Mouse (Mus musculus) heart, postnatal 25 days (tissue): Measurements from ENCODE around the gene Nckap5. TPM values are rescaled to one million over a fixed set of nuclear protein-coding genes. Genes with fewer than 3 reads are reported as not detected.

Experiments used
- DNase-seq: peaks from one replicate; pipeline ENCODE4 v3.0.0; 2022; ENCODE audit warnings: low spot score
- intact Hi-C: fragments of 180-260 bp; cut with DNase I; formaldehyde crosslinking; loops from one replicate; pipeline ENCODE4 v1.15.1; 2025
- total RNA-seq, 2 experiments: library from RNA; stranded (reverse); gene quantifications; 2 replicates each; pipeline ENCODE4 v1.2.3; 2021

Nckap5 gene
- total RNA-seq, 2 experiments from 2014 or later, result 8.5 to 12.7 TPM

DNA sequence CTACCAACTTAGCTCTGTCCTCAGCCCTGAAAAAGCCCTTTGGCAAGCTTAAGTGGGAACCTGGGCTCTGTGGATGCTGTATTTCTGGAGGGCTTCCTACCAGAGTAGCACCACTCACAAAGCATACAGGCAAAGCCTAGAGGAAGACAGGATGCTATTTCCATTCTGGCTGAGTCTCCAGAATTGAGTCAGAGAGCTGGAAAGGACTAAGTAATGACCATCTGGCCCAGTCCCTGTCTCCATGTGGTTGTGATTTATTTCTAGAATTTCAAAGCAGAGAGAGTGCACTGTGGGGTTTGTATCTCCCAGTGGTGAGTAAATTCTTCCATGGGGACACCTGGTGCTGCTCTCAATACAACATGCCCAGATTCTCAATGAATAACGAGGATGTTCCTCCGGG lies 174.4 kb downstream of the Nckap5 start:
- DNase-seq, result peak; percentile 3
- intact Hi-C loops, result no loop called here

DNA sequence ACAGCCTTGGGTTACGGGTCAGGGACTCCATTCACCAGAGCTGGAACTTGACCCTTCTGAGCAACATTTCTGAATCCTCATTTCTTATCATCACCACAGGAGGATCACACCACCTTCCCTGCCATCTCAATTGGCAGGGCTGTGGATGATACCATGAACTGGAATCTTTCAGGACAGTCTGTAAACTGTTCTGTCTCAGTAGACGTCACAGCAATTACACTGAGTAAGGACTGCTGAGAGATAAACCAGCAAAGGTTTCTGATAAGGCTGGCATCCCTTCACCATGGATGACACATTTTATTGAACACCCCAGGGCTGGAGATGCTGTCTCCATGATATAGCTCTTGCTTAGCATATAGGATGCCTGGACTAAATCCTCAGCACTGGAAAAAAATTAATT lies 178.5 kb downstream of the Nckap5 start:
- DNase-seq, result no peak
- intact Hi-C loops, result loop anchor here (5.0 kb wide), 2 partner anchors 35 to 50 kb away; no protein-coding TSS in a partner anchor

- DNase-seq, result no peak
- intact Hi-C loops, result loop anchor here (5.0 kb wide), 2 partner anchors 36 to 49 kb away; no protein-coding TSS in a partner anchor
Measured at GRCm38 (mm10) chr1:126650806-126651205, 179.8 kb downstream of the Nckap5 start.

GRCm38 (mm10) chr1:126642751-126643150 lies 187.8 kb downstream of the Nckap5 start:
- DNase-seq, result no peak
- intact Hi-C loops, result no loop called here

GRCm38 (mm10) chr1:126639463-126639862 lies 191.1 kb downstream of the Nckap5 start:
- no peak for DNase-seq
- intact Hi-C loops, result no loop called here

DNA sequence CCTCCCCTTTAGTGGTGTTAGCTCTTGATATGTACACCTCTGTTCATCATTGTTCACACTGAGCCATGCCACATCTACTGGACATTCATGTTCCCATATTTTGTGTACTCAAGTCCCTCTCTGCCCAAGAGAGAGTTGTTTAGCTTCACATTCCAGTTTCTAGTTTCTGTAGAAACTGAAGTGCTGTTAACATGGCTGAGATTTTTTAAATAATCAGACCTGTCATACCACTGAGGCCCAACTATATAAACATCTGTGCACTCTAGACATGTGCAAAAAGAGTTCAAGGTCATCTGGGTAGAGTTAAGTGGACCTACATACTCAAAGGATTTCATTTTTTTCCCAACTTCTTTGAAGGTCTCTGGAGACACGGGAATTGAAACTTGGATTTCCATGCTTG lies 193.1 kb downstream of the Nckap5 start:
- intact Hi-C loops, result no loop called here
- DNase-seq, result no peak

DNA sequence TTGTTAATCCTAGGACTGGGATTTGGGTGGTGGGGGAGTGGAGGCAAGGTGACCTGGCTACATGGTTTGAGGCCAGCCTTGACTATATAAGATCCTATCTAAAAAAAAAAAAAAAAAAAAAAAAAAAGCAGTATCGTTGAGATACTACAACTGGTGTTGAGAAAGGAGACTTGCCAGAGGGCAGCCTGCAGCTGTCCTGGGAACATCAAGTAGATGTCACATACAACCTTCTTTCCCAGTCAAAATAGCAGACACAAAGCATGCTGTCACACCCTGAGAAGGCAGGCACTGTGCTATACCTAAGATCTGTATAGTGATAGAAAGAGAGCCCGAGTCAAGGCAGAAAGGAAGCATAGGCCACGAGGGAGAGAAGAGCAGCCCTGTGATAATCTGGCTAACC lies 204.4 kb downstream of the Nckap5 start:
- intact Hi-C loops, result no loop called here
- no peak for DNase-seq

GRCm38 (mm10) chr1:126622036-126622435 lies 208.6 kb downstream of the Nckap5 start:
- DNase-seq, result no peak
- intact Hi-C loops, result no loop called here

GRCm38 (mm10) chr1:126617464-126618041 lies 213.0 kb downstream of the Nckap5 start:
- intact Hi-C loops, result no loop called here
- no peak for DNase-seq

DNA sequence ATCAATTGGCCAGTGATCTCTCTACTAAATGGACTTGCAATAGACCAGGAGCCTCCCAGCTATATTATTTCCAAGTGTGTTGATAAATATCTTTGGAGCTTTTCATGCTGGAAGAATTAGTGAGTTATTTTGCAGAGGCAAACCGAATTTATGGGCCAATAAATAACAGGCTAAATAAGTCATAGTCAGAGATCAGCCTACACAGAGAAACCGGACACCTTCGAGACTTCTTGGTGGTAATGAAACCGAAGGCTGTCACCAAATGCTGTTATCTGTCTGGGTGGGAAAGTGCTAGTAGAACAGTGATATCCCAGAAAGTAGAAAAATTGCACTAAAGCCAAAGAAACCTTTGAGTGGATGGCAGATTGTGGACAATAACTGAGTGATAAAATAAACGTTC lies 213.6 kb downstream of the Nckap5 start:
- intact Hi-C loops, result no loop called here
- DNase-seq, result no peak

DNA sequence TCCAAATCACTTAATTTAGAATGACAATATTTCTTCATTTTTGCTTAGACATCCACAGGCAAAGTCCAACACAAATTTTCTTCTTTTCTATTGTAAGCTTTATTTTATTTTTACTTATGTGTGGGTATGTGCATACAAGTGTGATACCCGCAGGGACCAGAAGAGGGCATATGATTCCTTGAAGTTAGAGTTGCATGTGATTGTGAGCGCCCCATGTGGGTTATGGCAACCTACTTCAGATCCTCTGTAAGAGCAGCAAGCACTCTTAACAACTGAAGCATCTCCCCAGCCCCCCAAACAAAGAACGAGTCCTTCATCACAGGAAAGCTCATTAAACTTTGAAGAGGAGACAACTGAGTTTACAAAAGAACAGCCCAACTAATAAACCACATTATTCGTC lies 217.7 kb downstream of the Nckap5 start:
- intact Hi-C loops, result no loop called here
- no peak for DNase-seq

- intact Hi-C loops, result no loop called here
- DNase-seq, result no peak
Measured at GRCm38 (mm10) chr1:126608586-126608985, 222.0 kb downstream of the Nckap5 start.

- no peak for DNase-seq
- intact Hi-C loops, result no loop called here
Measured at GRCm38 (mm10) chr1:126606189-126607080, 224.2 kb downstream of the Nckap5 start.

- no peak for DNase-seq
- intact Hi-C loops, result loop anchor here (5.0 kb wide), 1 partner anchor 48 kb away; no protein-coding TSS in a partner anchor
Measured at GRCm38 (mm10) chr1:126604551-126604950, 226.0 kb downstream of the Nckap5 start.

GRCm38 (mm10) chr1:126603771-126604515 lies 226.7 kb downstream of the Nckap5 start:
- DNase-seq, result no peak
- intact Hi-C loops, result loop anchor here (5.0 kb wide), 1 partner anchor 48 kb away; no protein-coding TSS in a partner anchor

- intact Hi-C loops, result loop anchor here (5.0 kb wide), 1 partner anchor 52 kb away; no protein-coding TSS in a partner anchor
- DNase-seq, result no peak
Measured at GRCm38 (mm10) chr1:126600596-126600995, 230.0 kb downstream of the Nckap5 start.

- no peak for DNase-seq
Measured at GRCm38 (mm10) chr1:126597376-126597775, 233.2 kb downstream of the Nckap5 start.

DNA sequence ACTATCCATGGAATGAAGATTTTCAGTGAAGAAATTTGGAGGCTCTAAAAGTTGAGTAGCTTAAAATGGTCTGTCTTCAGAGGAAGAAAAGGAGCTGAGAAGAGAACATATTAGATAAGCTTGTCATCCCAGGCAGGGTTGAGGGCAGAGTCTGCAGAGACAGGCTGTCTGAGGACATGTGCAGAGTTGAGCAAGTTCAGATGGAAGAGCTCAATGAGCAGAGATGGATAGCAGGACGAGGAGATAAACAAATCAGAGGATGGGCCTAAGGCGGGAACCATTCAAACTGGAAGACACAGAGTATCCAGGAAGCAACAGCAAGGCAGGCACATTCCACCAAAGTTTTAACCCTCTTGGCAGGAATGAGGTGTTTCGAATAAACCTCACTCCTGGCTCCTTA lies 235.8 kb downstream of the Nckap5 start:
- intact Hi-C loops, result no loop called here
- no peak for DNase-seq

More at GRCm38 (mm10) chr1:126597376-126597775, 233.2 kb downstream of the Nckap5 start:
- intact Hi-C loops, result no loop called here

DNA sequence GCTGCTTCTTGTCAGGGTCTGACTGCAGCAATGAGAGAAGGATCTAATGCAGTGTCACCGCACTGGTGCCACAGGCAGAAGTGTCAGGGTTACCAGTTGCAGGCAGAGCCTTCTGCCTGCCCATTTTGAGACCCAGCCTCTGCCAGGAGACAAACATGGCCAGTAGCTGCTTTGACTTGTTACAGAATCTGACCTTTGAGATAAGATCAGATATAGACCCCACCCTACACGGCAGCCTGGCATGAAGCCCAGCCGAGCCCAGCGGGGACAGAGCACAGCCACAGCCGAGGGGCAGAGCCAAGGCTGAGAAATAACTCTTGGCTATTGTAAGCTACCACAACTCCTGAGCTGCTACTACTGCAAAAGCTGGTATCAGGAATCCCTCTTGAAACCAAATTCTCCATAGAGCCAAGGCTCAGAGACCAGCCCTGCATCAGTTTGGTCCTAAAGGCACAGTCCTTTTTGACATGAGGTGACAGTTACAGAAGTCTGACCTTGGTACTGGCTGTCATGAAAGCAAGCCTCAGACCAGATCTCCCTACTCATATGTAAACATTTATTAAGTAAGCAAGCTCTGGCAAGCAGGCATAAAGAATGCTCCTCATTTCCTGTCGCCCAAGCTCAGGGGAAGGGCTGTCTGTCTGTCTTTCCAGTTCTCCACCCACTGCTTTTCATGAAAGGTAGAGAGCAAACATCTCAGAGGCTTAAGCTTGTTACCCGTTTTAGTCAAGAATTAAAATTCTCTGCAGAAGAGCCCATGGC lies 237.4 kb downstream of the Nckap5 start:
- no peak for DNase-seq
- intact Hi-C loops, result no loop called here

DNA sequence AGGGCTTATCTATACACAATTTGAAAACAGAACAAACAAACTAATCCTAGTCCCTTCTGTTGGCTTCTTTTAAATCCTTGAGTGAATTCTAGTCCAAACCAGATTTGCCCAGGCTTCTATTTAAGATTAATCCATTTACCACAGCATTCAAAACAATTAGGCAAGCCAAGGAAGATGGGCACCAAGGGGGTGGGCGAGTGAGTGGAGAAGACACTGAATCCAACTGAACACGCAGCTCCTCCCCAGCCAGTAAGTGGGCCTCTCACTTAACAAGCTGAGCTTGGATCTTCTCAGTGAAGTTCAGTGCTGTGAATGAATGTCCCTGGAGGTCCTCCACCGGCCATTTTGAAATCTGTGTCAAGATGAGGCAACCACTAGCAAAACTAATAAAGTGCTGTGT lies 239.7 kb downstream of the Nckap5 start:
- DNase-seq, result no peak
- intact Hi-C loops, result no loop called here
